Mouse (Mus musculus) thymus, postnatal 0 days (tissue): ENCODE results near the gene Cd5. TPM values are rescaled to one million over a fixed set of nuclear protein-coding genes. Genes with fewer than 3 reads are reported as not detected.

Experiments used
- DNase-seq: peaks from one replicate; pipeline ENCODE4 v3.0.0-alpha.2; 2015; ENCODE audit warnings: low spot score
- polyA plus RNA-seq: library from polyadenylated mRNA; unstranded; fragments of >200 nt; fragmentation: Nextera tagmentation; extraction: Ambion mirVana; gene quantifications from 2 replicates; pipeline ENCODE4 v1.2.1, GENCODE M21; 2015

Gene Cd5
- 116 and 132 TPM in 2 replicates for polyA plus RNA-seq

DNA sequence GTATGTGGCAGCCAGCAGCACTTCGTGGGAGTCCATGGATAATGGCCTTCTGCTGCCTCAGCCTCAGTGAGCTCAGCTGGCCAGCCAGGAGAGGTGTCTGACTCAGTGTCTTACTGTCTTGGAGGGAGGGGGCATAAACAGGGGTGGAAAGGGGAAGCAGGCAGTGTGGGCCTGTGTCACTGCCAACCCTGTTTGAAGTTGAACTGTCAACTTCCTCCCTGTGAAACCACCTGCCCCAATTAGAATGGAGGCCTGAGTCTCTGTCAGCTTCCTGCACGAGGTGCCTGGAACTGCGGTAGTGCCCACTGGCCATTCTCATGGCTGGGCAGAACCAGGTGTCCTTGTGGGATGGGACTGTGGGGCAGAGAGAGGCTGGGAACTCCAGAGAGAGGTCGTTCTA, at the start of gene Cd5:
Cd5 (minus strand) TSS at position 192 of the 400 bp plus-strand sequence.
- DNase-seq: peak; percentile 85

DNA sequence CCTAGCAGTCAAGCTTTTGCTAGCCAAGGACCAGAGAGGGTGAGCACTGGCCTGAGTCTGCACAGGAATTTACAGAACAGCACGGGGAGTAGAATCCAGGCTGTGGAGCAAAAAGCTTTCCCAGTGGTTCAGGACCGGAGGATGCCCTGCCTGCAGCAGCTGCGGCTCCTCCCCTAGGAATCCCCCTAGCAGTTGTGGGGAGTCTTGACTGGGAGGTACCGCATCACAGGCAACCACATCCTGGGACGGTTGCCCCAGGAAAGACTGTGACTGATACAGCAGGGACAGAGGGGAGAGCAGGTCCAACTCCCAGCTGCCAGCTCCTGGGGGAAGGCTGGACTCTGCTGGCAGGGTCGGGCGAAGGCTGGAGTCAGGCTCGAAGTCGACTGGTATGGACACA, 49.4 kb upstream of the Cd5 start:
- peak; percentile 85 for DNase-seq

DNA sequence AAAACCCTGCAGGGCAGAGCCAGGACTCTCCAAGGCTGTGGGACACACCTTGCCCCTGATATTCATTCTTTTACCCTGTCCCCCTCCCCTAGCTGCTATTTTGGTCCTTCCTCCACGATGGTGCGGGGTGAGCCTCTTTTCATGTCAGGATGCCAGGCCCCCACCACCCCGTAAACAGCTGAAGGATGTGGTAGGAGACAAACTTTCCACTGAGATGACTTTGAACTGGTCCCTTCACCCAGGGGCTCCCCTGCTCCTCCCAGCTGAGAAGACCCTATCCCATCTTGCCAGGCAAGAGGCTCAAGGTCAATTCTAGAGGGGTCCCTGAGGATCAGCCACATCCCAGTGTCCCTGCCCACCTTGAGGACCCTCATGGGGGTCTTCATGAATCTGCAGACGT, 48.6 kb upstream of the Cd5 start:
- DNase-seq: peak; percentile 92

DNA sequence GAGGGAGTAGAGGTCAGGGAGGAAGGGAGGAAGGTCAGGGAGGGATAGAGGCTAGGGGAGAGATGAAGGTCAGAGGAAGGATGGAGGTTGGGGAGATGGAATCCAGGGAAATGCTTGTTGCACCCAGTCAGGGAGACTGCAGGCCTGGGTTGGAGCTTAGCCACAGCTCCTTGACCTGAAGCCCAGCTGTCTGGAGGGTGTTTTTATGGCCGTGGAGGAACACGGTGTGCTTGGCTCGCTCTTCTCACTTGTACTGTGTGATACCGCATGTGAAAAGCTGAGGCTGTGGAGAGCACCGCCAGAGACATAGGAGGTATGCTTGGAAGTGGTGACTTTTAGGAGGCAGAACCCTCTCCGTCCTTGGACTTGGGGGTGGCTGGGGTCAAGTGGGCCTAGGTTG, 48.0 kb upstream of the Cd5 start:
- peak; percentile 29 for DNase-seq

DNA sequence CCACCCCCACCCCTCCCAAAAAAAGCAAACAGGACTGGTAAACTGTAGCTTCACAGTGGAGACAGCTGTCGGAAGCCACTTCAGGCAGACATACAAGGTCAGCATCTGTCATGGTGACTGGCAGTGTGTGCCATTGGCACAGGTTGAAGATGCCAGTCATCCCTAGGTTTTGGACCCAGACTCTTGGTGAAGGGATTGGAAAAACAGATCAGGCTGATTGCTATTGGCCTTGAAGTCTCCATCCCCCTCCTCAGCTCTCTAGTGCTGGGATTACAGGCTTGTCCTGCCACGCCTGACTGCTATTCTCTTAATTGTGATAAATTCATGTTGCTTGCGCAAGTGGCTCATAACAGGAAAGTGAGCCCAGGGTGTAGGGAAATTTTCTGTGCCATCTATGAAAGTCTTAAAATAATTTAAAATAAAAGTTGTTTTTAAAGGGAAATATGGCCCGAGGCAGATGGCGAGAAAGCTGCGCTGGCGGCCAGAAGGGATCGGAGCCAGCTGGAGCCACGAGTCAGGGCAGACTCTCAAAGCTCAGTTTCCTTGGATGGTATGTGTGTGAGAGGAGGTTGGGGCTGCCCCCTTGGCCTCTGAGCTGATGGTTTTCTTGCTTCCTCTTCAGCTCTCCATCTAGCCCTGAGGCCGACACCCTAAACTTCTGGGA, 46.1 kb upstream of the Cd5 start:
- DNase-seq: no peak

DNA sequence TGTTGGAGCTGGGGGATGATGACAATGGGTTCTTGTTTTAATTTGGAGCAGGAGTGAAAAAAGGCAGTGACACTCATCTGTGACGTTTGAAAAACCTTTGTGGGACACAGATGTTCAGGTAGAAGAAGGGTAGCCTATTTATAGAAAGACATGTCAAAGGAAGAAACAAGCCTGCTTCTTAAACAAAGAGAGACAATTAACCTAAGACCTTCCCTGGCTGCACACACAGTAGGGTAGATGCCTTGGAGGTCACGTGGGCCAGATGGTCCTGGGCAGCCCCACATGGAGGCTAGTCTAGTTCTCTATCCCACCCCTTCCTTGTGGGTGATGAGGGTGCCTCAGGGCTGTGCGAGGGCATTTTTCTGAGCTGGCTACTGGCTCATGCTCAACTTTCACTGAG, 45.3 kb upstream of the Cd5 start:
- peak; percentile 79 for DNase-seq

DNA sequence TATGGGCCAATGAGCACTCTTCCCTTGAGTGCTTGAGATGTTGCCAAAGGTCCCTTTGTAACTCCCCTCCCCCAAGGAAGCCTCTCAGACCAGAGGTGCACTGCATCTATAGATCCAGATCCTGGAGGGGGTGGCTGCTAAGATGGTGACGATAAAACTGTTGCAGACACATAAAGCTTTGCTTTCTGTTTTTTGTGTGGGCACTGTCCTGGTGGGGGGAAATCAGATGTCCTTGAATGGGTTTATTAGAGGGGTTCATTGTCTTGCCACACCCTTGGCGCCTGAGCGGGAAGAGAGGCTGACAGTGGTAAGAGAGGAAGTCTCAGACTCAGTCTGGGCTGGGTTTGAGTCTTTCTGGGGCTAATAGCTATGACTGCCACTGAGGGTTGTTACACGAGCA, 44.4 kb upstream of the Cd5 start:
- peak; percentile 42 for DNase-seq

DNA sequence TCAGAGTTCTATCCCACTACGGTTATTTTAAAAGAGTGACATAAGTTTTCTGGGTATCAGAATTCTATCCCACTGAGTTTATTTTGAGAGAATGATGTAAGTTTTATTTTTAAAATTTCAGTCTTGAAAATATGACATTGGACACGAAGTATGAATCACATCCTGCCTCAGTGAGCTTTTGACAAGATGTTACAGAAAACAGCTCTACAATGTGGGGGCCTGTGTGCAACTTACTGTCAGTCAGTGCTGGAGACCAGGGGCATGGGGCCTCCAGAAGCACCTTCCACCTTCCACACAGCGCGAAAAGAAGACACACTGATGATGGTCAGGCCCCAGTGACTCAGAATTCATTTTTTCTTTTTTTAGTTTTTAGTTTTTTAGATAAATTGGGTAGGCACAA, 42.8 kb upstream of the Cd5 start:
- no peak for DNase-seq

DNA sequence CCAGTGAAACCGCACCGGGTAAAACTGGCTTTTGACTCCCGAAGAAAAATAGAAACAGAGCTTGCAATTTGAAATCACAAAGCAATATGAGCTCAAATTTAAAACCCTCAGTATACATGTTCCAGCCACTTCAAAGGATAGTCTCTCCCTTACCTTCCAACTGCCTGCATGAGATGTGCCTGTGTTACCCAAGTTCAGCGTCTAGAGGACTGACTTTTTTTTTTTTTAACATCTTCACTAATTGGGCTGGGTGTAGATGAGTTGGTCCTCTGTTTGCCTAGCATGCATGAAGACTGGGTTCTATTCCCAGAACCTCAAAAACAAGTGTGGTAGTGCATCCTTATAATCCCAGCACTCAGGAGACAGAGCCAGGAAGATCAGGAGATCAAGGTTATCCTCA, 38.1 kb upstream of the Cd5 start:
- peak; percentile 34 for DNase-seq

DNA sequence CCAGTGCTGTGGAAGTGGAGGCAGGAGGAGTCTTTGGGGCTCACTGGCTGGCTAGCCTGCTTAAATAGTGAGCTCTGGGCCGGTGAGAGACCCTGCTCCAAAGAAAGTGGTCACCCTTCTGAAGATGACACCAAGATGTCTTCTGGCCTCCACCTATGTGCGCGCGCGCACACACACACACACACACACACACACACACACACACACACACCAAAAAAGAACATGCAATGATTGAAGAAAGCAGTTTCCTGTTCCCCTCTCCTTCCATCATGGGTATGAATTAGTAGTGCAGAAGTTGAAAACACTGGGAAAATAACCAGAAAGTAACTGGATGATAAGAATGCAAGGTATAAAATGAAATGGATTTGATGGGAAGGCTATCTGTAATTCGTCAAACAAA, 35.3 kb upstream of the Cd5 start:
- DNase-seq: no peak

DNA sequence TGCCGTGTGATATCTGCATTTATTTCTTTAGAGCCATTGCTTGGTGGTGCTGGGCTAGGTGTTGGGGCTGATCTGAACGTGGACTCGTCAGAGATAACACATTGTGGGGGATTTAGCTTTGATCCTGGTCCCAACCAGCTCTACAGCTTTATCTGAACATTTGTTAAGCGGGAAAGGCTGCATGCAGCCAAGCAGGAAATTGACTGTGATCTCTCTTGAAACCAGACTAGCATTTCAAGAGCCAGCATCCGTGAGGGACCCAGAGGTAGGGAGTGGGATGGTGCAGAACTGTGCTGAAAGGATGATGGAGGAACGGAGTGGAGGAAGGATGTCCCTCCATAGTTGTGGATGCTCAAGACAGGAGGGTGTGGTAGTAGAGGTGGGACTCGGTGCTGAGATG, 34.6 kb upstream of the Cd5 start:
- DNase-seq: no peak

DNA sequence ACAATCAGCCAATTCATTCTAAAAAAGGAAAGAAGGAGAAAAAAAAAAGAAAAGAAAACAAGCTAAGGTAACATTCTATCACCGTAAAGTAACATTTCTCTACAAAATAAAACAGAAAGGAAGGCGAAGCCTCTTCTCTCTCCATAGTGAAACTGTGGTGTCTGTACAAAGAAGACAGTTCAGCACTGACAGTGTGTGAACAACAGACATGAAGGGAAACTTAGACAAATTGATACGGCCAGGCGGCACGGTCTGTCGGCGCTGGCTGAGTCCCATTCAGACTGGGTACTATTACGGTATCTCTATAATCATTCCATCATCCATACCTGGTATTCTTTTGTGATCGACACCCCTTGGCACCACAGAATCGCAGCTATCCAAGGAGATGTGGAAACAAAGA, 34.1 kb upstream of the Cd5 start:
- DNase-seq: no peak

DNA sequence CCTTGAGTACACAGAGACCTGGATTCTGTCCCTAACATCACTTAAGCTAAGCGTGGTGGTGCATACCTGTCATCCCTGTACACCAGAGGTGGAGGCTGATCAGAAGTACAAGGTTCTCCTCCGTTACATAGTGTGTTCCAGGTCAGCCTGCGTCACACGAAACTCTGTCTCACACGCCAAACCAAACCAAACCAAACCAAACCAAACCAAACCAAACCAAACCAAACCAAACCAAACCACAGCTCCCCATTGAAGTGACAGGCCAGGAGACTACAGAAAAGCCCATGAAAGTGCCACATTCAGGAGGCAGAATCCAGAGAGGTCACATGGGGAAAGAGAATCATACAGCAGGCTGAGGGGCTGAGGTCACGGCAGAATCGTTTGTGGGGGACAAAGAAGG, 33.2 kb upstream of the Cd5 start:
- DNase-seq: no peak

DNA sequence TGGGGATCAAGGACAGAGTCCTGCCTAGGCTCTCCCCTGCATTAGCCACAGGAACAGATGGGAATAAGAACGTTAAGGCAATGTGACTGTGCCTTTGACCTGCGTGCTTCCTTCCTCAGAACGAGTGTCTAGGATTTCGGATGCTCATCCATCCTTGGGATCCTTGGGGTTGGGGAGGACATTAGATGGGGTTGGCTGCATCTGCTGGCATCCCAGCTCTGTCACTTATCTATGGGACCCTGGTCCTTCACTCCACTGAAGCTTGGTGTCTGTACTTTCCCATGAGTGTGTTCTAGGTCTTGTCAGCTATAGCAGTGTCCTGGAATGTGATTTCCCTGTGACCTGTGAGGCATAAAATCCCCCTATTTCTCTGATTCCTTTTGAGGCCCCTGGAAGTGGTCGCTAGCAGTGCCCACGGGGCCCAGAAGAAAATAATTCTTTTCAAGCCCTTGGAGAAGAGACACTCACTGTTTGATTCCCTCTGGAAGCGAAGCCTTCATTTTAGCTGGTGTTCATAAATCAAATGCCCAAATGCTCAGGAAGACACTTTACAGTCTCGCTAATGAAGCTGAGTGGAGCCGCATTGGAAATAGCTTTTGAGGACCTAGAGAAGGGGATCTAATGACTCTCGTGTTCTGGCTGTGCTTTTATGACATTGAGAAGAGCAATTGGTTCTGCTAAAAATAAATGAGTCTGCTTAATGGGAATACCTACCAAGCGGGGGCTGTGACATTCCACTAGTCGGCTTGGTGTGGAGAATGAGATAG, 30.8 kb upstream of the Cd5 start:
- no peak for DNase-seq

DNA sequence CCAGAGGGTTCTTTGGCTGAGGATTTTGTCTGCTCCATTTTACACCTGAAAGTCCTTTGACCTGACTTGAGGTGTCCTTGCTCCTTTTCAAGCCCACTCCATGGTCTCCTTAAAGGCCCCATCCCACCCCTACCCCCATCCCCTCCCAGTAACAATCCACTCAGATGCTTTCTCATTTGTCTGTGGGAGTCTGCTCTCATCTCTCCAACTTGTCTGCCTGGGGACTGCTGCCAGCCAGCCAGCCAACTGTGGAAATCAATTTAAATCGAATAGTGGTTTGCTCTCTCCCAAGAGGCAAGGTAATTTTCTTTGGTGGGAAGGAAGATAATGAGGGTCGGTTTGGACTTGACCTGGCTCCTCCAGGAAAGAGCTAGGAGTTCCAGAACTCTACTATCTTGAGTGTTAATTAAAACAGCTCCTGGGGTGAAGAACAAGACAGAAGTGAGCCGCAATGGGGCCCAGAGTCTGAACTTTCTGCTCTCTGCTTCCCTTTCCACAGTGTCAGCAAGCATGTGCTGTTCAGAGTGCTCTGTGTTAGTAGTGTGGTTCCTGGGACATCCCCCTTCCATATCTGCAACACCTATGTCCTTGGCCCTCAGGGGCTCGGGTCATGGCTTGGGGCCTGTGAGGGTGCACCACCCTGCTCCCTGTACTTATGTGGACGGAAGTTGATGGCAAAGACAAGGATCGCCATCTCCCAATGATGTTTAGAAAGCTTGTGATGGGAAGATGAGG, 30.1 kb upstream of the Cd5 start:
- DNase-seq: no peak

DNA sequence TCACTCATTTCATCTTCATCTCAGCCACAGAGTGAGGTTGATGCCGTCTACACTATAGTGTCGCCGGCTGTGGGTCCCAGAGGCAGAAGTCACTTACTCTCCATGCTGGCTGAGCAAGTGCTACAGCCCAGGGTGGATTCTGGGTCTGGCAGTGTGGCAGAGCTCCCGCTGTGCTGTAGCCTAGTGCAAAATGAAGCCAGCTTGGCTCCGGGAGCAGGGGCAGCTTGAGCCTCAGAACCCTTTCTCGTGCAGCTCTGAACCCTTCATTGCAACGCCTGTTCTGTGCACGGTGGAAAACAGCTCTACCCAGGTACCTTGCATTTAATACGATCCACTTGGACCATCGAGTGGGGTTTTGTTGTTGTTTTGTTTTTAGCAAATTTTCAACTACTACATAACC, 28.8 kb upstream of the Cd5 start:
- no peak for DNase-seq

DNA sequence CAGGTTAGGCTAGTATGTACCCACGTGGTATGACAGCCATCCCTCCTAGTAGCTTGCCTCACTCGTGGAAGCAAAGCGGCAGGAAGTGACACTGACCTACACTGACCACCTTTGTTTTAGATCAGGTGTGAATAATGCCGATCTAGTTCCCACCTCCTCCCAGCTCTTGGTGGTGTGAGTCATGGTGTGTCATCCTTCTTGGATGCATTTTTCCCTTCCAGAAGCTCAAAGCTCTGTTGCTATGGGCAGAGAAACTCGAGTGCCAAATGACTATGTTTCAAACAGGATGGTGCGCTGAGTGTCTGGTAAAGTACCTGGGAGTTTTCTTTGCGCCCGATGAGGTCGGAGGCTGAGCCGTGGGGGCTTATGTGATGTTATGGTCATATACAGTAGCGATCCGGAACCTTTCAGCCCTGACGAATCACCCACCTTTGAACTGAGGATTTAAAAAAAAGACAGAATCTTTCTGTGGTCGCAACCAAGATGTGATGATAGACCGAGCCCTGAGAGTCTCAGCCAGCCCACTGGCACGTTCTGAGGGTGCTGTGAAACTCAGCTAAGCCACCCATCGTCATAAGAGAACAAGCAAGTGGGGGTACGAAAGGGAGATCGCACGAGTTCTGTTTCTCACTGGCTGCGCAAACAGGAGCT, 24.7 kb upstream of the Cd5 start:
- DNase-seq: no peak

DNA sequence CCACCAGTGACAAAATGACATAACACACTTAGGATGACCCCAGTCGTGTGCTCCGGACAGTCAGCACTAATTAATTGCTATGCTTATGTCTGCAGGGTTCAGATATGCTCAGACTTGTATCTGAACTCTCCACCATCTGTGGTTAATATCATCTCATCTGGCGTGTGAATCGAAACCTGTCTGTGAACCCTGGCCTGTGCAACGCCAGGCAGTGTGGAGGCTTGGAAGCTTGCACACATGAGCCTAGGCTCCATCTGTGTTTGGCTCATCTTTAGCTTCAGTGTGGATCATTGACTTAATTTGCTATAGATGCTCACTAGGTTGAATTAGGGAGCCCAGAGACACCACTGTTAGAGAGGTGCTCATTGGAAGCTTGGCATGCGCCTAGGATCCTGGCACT, 23.7 kb upstream of the Cd5 start:
- DNase-seq: no peak

DNA sequence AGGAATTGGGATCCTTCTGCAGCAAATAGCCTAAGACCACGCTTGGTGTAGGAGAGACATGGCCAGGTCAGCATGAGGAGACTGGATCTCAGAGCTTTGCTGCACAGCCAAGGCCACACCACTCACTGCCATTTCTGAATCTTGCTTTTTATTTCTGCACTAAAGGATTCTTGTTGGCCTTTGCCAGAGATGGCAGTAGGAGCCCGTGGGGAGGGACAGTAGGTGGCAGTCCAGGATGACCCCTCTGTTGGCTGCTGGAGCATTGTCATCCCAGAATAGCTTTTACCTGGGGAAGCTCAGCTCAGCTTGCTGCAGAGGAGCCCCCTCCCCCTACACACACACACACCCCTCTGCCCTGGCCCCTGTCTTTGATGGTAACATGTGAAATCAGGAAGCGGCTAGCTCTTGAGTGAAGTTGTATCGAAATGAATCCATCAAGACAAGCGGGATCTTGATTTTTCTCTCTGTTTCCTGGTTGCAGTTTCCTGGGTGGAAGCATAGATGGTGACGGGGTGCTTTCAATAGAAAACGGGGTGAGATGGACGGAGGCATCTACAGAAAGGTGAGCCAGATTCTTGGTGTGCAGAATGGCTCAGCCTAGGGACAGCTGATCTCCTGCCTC, 23.1 kb upstream of the Cd5 start:
- no peak for DNase-seq

DNA sequence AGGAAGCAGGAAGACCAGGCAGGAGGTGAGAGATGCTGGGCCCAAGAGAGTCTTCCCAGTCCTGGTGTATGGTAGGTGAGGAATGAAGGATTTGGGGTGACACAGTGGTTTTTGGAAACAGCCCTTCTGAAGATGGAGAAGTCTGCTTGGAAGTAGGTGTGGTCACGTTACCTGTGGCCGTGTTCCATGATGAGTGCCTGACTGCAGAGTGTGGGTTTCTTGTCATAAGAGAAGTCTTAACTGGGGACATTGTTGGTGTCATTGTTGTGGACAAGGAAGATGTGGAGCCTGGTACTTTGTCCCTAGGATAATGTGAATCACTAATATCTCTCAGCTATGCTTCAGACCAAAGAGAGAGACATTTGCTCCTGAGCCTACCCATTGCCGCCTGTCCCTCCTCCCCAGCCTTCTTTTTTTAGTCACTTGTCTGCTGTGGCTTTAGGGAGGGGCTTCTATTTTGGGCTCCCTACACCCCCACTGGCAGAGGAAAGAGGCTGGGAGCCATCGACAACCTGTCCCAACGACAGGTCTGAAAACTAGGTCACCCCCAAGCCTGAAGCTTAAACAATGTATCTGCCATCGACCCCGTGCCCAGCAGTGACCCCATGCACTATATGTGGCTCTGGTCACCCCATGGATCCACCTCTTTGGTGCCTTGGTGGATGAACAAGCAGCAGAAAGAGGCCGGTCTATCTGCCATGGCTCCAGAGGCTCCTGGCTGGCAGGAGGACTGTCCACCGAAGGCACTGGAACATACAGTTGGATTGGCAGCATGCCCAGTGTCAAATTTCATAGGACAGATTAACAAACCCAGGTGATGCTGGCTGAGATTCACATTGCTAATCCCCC, 21.4 kb upstream of the Cd5 start:
- DNase-seq: peak; percentile 63

DNA sequence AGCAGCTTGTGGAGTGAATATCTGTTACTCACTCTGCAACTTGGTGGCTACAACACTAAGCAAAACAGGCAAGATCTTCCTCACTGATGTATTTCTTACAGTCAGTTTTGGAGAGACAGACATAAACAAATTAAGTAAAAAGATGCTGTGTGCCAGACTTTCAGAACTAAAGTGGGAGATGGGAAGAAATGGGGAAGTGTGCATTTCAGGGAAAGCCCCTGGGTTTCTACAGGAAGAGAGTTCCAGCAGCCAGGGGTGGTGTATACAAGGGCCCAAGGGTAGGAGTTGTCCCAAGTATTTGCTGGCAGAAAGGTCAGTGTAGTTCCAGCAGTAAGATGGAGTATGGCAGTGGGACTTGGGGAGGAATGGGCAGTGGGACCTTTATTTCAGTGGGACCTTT, 20.7 kb upstream of the Cd5 start:
- no peak for DNase-seq
